Mouse (Mus musculus): ENCODE measurements around the gene Amz2.

The Amz2 gene

DNA sequence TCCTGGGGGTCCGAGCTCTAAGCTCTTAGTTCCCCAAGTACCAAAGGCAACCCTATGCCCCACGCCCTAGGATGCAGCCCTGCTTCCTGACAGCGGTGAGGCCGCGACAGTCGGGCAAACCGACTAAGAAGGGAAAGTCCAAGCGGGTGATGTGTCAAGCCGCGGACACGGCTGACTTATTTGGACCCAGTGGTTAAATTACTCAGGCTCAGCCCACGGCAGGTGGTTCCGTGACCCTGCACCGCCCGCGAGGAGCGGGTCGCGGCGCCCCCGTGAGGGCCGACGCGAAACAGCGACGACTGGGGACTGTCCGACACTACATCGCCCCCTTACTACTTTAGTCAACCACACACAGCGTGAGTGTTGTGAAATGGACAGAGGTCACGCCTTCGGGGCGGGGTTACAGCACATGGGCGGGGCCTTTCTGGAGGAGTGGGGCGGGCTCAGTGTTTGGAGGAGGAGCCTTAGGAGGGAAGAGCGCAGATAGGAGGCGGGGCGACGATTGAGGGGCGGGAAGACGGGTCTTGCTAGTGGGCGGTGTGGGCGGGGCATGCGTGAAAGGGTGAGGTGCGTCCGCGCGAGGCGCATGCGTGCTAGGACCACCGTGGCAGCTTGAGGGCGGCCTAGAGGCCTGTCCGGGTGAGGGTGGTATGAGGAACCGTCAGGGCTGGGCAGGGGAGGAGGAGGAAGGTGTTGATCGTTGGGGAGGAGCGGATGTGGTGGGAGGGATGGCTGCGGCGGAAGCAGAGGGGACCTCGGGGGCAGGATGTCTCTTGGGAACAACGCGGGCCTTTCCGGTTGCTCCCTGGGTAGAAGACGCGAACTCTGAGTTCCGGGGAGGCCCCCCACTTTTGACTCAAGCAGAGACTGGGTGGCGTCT lies at the start of gene Amz2:
Amz2 (plus strand) TSS at position 555 of the 880 bp plus-strand sequence.
- DNase-seq (ENCODE audit: low read depth, low spot score) = peak; percentile 98

DNA sequence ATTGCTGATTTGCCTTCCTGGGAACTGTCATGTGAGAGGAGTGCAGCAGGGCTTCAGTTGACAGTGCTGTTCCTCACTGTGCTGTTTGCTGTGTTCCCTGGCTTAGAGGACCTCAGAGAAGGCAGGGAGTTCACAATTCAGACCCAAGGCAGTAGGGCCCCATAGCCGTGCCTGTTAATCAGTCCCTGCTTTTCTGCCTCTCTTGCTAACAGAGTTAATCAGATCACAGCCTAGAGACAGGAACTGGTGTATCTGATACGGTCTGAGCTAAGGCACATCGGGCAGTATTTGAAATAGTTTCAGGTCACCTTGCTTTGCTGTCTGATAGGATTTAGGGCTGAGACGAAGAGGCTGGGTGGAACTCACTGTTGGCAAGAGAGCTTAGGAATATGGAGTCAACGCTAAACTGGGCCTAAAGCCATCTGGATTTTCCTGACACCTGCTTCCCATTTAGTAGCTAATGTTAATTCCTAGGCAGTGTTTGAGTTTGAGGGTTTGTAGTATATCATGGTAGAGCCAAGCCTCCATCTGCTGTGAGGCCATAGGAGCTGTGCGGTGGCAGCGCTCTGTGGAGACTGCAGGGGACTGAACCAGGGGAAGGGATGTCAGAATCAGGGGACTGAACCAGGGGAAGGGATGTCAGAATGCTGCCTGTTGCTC lies 49.1 kb upstream of the Amz2 start:
- no peak for DNase-seq (ENCODE audit: low read depth, low spot score)

DNA sequence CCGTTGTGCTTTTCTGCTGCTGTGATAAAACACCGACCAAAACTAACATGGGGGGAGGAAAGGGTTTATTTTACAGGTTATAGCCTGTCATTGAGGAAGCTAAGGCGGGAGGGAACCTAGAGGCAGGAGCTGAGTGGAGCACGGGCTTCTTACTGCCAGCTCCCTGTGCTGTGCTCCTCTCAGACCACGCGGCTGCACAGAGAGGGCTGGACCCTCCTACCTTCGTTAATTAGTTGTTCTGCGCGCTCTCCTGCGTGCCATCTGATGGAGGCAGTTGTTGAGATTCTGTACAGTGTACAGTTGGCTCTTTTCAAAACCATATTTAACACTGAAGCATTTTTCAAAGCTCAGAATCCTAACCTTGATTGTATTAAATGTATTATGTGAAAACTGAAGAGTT lies 48.3 kb upstream of the Amz2 start:
- no peak for DNase-seq (ENCODE audit: low read depth, low spot score)

DNA sequence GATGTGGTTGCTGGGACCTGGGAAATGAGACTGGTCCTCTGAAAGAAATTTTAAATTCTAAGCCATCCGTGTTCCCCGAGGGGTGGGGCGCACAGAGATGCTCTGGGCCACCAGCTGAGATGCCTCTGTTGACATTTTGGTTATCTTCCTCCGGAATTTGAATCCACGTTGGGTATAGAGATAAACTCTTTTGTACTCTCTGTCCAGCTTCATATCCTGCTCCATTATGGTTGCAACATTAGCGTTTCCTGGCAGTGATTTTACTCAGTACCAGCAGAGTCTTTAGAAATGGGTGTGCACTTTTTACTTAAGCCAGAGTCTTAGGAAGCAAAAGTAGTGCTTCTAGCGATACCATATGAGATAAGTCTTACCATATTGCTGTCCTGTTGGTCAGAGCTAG lies 47.7 kb upstream of the Amz2 start:
- DNase-seq (ENCODE audit: low read depth, low spot score) = no peak

DNA sequence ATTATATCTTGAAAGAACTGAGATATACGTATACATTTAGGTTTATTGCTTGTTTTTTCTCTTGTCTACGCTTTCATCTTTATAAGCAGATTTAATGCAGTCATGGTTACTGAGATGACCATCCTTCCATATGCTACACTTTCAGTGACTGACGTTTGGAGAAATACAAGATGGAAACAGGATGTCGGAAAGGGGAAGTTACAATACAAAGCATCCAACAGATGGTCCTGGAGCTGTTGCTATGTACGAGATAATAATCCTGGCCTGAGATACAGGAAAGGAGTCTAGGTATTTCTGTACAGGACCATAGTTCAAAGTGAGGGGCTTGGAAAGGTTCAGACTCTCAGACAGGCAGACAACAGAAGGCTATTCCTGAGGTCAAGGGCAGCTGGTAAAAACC lies 45.1 kb upstream of the Amz2 start:
- DNase-seq (ENCODE audit: low read depth, low spot score) = no peak

DNA sequence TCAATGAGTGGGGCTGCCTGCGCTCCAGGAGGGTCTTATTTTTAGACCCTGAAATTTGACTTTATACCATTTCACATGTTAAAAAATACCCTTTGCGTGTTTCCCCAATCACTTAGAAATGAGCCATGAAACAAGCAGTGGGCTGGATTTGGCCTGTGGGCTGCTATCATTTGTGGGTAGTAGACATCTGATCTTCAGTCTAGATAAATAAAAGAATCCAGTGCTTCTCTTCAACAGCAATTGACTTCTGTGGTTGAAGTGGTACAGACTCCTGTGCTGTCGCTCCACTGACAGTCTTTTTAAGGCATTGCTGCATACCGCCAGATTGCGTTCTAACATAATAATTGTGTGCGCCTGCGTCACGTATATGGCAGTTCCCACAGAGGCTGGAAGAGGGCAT lies 40.5 kb upstream of the Amz2 start:
- no peak for DNase-seq (ENCODE audit: low read depth, low spot score)

DNA sequence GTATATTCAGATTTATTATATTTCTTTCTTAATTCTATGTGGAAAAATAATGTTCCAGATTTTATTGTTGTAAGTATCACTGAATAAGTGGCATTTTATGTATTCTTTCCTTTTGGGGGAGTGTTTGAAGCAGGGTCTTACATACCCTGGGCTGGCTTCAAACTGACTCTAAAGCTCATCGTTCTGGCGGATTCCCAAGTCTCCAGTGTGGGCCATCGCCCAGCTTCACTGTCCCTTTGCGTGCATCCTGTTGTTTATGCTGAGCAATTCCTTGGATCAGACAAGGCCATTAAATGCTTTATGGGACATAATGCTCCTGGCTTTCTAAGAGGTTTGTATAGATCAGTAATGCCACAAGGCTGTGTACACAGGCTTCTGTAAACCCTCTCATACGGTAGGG lies 36.7 kb upstream of the Amz2 start:
- DNase-seq (ENCODE audit: low read depth, low spot score) = no peak

DNA sequence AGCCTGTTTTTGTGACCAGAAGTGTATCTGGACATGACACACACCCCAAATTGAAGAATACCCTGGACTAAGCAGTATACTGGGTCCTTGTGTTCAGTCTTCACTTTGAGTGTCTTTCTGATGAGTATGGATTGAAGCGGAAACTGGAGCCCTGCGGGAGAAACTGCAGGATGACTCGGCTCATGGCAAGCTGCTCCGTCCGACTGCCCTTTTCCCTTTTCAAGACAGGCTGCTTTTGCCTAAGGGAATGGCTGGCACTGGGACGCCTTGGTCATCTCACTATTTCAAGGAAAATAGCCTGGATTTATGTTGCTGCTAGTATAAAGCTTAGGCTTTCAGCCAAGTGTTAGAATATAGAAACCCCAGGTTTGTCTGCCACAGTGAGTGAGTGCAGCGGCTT lies 34.5 kb upstream of the Amz2 start:
- DNase-seq (ENCODE audit: low read depth, low spot score) = no peak

DNA sequence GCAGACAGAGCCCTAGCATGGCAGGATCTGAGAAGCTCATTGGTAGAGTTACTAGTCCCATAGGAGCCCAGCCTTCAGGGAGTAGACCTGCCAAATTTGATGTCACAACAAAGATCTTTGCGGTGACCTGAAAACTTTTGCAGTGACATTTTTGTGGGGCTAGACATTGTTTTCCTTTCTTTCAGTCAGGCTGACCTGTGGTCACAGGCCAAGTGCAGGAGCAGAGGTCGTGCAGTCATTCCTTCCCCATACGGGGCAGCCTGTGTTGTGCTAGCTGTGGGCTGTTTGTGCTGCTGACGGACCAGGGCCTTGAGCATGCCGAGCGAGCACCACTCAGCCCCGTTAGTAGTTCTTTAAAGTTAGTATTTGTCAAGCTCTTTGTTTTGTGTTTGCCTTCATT lies 34.0 kb upstream of the Amz2 start:
- DNase-seq (ENCODE audit: low read depth, low spot score) = no peak

DNA sequence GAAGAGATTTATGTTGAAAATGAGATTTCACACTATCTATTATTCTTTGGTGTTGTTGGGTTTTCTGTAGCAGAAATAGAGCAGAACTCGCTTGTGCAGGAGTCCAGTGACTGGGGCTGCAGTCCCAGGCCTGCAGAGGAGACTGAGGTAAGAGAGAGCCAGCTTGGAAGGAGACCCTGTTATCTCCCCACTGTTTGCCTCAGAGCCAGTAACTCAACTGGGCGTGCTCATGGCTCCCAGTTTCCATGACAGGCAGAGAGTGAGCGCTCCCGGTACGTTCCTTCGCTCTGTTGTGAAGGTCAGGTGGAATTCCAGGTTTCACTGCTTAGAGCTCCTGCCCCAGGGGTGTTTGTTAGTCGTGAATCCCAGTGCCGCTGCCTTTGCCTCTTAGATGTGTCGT lies 33.1 kb upstream of the Amz2 start:
- no peak for DNase-seq (ENCODE audit: low read depth, low spot score)

DNA sequence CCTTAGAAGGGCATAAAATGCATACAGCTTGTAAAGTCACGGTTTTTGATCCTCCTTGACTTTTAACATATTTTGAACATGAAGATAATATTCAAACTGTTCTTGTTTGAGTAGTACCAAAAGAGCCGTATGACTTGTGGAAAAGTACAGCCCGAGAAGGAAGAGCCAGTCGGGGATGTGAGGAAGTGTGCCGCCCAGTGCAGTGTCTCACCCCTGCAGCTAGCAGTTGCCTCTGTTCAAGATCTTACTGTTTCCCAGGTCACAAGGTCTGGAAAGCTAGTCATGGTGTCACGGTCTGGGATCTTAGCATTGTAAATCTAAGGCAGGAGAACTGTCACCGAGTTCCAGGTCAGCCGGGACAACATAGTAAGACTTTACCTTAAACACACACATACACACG lies 31.0 kb upstream of the Amz2 start:
- DNase-seq (ENCODE audit: low read depth, low spot score) = no peak

DNA sequence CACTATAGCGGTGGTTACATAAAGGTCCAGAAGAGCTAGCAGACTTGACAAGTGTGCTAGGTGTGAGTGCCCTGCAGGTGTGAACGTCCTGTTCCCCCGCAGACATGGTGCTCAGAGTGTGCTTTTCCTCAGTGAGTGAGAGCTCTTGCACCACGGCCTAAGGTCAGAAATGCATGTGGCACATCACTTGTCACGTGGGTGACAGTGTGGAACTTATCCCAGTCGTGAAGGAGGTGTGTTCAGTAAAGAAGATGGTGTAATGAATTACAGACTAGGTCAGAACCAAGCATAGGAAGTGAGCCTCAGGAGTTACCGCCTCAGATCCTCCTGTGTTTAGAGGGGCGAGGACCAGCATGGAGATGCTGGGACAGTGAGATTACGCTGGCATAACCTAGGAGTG lies 30.5 kb upstream of the Amz2 start:
- DNase-seq (ENCODE audit: low read depth, low spot score) = no peak

DNA sequence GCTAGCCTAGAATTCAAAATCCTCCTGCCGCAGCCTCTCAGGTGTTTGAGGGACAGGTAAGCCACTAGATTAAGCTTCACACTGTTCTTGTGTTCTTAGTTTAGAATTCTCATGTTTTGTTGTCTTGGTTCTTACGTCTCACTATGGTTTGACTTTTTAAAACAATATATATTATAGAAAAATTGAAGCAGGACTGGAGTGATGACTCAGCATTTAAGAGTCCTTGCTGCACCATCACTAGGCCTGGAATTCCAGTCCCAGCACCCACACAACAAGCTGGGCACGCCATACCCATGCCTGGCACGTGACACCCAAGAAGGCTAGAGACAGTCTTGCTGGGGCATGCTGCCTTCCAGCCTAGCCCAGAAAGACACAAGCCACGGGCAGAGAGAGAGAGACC lies 19.3 kb upstream of the Amz2 start:
- DNase-seq (ENCODE audit: low read depth, low spot score) = no peak

DNA sequence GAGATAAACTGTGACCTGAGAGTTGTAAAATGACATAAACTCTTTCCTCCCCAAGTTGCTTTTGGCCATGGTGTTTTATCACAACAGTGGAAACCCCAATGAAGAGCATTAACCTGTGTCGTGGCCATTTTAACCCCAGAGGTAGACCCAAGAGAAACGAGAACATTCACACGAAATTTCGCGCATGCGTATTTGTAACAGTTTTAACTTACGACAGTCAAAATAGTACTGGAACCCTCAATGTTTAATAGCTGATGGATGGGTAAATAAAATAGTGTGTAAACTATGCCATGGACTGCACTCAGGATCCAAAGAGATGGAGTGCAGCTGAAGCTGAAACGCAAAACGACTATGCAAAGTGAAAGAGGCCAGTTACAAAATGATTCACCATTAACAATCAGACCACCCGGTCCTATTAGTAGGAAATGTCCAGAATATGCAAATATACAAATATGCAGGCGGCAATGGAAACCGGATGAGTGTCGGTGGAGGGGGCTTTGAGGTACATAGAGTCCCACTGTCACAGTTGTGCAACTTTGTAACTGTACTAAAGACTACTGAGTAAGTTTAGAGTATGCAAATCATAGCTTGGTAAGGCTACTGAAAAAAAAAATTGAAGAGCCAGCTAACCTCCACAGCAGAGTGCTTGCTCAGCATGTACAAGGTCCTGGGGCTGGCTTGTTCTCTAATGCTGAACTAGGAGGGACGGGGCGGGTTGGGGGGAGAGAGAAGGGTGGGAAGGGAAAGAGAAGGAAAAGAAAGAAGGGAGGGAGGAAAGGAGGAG lies 15.4 kb upstream of the Amz2 start:
- DNase-seq (ENCODE audit: low read depth, low spot score) = no peak

DNA sequence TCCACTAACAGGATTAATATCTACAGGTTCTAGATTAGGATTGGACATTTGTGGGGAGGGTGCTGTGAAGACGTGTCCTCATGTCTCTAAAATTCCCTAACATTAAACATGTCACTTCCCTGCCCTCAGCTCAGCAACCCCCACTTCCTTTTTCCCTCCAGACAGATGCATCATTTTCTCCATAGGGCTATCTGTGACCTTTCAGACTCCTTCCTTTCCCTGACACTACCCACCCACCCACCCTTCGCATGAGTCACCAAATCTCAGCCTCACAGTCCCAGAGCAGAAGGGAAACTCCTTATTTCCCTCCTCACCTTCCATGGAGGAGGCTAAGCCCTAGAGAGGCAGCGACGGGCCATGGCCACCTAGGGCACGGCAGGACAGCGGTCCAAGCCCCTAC lies 12.1 kb upstream of the Amz2 start, which contains the start of gene 9930022D16Rik:
9930022D16Rik (plus strand) TSS at position 301 of the 400 bp plus-strand sequence.
- no peak for DNase-seq (ENCODE audit: low read depth, low spot score)

DNA sequence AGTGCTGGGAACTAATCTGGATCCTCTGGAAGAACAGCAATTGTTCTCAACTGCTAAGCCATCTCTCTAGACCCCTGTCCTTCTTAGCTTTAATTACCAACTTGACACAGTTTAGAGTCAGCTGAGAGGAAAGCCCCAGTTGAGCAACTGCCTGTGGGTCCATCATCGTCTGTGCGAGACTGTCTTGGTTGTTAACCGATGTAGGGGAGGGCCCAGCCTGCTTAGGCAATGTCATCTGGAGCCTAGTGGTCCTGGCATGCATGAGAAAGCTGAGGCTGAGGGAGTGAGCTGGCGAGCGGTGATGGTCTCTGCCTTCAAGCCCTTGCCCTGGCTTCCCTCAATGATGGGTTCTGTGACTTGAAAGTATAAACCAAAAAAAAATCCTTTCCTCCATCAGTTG lies 10.9 kb upstream of the Amz2 start:
- DNase-seq (ENCODE audit: low read depth, low spot score) = no peak

DNA sequence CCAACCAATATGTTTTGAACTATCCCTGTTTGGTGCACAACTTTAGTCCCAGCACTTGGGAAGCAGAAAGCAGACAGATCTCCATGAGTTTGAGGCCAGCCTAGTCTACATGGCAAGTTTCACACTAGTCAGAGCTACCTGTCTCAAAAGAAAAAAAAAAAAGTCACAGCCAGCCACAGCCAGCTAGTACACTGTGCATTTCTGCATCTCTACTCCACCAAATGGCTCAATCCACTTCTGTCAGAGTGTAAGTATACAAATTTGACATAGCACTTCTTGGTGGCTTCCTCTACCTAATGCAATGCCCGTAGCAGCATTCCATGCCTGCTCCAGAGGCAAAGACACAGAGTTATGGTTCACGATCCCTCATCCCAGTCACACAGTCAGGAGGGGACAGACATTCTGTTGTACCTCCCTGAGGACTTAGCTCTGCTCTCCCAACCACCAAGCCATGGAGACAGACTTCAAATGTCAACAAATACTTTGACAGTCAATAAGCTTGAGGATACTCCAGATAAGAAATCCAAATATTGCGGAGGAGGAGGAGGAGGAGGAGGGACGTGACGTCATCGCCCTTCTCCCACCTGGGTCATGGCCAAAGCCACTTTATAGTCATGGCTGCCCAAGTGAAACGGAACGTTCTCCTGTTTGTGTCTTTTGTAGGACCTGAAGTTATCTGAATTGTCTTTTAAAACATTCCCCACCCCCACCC lies 8.9 kb upstream of the Amz2 start:
- DNase-seq (ENCODE audit: low read depth, low spot score) = no peak

DNA sequence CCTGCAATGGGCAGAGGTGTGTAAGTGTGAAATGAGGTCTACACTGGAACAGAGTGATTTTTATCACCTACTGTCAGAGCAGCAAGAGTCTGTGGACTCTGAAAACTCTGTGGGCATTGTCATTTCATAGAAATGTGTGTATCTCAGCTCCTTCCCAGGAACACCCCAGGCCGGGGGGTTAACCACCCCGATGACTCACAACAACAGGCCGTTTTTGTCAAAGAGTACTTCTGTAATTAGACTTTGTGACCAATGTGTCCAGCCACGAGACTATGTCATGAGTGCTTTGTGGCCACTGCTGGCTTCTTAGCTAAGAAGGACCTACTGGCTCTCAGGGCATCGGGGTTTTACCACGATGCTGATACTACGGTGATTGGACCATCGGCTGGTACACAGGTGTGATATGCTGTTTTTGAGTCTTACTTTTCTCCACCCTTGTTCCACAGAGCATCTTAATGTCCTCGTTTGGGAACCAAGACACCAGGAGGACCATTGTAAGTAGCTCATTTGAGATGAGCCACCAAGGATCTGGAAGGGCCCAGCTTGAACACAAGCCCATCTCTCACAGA lies 8.2 kb upstream of the Amz2 start:
- no peak for DNase-seq (ENCODE audit: low read depth, low spot score)

DNA sequence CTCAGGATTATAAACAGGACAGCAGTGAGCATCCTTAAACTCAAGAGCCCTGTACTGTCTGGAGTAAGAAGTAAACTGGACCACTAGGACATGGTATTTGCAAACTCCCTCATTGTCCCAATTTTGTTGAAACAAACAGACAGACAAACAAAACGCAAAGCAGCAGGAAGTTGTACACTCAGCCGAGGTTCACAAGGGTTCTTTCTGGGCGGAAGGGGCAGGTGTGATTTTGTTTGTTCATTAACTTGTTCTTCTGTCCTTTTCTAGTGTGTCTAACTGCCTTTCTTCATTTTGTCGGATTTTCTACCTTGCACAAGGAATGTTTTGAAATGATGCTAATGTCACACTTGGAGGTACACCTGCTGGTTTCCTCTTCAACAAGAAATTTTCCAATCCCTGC lies 6.3 kb upstream of the Amz2 start:
- DNase-seq (ENCODE audit: low read depth, low spot score) = no peak

DNA sequence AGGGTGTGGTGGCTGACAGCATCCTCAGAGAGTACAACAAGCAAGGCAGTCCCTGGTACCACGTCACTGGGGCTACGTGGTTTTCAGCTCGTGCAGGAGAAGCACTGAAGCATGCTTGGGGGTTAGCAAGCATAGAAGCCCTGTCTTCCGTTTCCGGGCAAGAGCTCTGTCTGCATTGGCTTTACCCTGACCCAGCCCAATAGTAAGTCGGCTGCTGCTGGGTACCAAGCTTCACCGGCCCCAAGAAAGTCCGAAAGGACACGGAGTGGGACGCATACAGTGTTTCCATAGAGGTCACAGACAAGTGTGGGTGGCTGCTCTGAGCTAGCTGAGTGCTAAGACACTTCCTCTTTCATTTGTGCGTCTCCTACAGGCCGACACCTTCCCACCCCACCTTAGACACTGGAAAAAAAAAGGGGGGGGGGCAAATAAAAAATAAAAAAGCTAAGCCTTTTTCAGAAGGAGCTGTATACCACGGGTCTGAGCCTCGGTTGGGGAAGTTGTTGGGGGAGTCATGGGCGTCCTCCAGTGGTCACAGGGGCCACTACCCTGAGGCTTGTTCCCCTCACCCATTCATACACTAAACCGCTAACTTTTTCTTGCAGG lies 5.7 kb upstream of the Amz2 start:
- peak; percentile 27 for DNase-seq (ENCODE audit: low read depth, low spot score)

DNA sequence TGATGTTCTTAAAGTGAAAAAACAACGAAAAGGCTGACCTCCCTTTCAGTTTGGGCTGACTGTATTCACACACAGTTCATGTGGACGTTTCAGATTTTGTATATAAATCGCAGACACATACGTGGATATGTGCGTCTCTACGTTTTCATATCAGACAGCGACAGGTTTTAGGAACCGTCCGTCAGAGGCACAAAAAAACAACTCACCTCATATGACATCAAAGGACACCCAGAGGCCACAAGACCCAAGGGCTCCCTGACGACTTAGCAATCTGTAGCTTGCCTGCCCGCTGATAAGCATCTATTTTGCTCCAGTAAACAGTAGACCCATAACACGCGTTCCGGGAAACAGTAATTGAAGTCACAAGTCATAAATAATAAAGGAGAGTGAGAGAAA lies 5.2 kb upstream of the Amz2 start:
- DNase-seq (ENCODE audit: low read depth, low spot score) = no peak
